Mouse (Mus musculus) kidney, adult 9 months (tissue): ENCODE measurements at regions not wholly inside any gene's neighbourhood (a gene's known extent, or its start where the extent isn't known, plus 50 kb on each side); places are given as distances from the start of the nearest gene placed in this dataset.
"Not testable (repeated sequence)": the region's sequence is repeated elsewhere in the genome, so short reads cannot be mapped to it uniquely, and the experiment has no call there.

Experiments
- DNase-seq: peaks from one replicate; pipeline ENCODE4 v3.0.0; 2022

DNA sequence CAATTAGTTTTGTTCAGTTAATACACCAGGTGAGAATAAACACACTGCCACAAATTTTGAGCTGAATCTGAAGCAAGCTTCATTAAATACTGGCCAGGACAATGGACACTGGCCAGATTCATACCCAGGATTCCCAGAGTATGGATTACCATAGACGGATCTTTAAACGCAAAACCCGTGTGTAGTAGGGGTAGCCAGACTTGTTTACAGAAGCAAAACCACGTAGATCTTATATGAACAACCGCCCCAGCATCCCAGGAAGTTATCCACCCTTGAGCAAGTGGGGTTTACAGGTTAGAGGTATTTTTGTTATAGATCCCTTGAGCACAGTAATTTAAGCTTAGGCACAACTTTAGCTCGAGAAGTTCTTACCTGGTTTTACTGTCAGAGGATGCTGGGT is 71.1 kb upstream of the Ezr start:
- no peak for DNase-seq

DNA sequence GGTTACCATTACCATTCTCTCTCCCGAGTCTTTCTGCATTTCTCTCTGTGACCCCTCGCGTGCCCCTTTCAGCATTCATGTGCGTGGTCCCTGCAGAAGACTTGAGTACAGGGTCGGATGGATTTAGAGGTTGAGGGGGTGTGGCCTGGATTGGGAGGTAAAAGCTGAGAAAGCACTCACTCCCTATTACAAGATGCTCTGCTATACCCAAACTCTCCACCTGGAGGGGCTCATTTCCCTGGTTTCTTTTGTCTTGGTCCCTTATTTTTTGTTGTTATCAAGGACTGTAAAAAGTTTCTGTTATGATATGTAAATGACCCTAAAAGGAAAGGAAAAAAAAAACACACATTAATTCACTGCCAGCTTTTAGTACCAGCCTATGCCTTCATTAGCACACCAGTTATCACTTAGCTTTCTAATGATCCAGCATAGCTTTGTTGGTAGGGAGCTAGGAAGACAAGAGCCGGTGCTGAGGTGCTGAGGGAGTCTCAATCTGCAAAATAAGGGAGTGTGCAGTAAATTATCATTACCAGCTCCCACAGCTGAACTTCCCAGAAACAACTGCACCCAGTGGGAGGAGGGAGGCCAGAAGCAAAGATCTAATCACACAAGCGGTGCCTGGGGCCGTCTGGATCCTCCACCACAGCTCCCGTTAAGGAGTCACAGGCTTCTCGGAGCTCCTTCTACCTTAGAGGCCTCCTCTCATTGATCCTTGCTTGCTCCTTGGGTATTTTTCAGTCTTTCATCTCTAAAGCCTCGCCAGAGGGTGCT is 69.8 kb upstream of the Ezr start:
- peak; percentile 75 for DNase-seq

DNA sequence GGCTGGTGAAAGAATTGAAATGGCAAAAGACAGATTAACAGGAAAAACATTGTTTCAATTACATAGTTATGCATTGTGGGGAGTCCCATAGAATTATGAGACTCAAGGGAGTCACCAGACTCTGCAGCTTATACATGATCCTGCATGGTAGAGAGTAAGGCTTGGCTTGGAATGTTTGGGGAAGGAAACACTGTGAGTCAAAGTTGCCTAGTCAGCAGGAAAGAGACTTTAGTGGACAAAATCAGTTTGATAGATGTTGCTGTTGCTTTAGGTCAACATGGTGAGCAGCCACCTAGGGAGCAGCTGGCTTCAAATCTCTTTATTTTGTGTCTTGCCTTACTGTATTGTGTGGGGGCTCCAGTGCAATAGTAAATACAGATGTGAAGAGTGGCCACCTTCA is 67.9 kb upstream of the Ezr start:
- no peak for DNase-seq

DNA sequence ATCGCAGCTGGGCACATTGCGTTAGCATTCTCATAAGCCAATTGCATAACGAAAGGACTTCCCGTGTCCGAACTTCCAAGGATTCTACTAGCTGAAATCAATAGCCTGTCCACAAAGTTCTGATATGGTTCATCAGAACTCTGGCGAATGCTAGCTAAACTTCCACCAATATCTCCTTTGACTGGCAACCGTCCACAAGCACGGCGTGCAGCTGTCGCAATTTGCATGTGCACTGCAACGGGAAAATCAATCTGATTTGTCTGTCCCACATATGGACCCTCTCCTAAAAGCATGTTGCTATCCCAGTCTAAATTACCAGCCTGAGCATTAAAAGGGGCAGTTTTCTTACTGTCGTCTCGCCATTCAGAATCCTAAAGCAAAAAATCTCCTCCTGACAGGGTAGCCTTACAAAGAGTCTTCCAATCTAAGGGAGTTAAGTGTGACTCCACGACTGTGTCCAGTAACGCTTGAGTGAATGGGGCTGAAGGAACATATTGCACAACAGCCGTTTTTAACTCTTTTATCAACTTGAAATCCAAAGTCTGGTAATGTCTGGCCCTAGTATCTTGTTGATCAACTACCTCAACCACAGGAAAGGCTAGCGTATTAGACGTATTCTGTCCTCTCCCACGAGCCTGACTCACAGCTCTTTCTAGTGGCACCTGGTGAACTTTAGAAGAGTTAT is 59.3 kb upstream of the Ezr start:
- DNase-seq = not testable (repeated sequence)

DNA sequence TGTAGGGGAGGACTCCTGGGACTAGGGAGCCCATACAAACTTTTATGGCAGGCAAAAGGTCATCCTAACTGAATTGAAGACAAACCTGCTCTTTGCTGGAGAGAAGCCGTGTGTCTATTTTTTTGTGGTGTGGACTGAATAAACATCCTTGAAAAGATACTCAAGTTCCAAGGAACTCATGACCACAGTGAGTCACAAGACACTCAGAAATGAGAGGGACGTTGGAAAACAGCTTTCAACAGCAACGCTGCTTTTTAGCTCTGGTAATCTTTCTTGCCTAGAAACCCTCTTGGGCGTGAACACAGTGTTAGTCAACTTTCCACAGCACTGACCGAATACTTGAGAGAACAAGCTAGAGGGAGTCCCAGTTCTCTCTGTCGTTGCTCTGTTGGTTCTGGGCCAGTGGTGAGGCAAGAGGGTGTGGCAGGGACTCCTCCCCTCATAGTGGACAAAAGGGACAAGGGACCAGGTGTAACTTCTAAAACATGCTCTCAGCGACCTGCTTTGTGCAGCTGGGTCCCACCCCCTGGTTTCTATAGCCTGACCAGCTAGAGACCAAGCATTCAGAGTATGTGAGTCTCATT is 52.8 kb upstream of the Ezr start:
- DNase-seq = no peak
